Mouse (Mus musculus) spleen, adult 2 months (tissue): ENCODE measurements around the gene Rnf187.

Experiments used
- CTCF ChIP-seq: fragments of 200-500 bp; IDR thresholded peaks from 2 replicates; pipeline ENCODE4 v1.5.1; 2011; ENCODE audit warnings: mild to moderate bottlenecking, inconsistent platforms; ENCODE audit not compliant: insufficient read depth, insufficient read length, insufficient replicate concordance; ENCODE audit errors: extremely low read depth
- POLR2A ChIP-seq: fragments of 200-500 bp; IDR thresholded peaks from 2 replicates; pipeline ENCODE4 v1.6.1; 2011; ENCODE audit warnings: low read depth, low read length, inconsistent platforms

GRCm38 (mm10) chr11:58974414-58974813, 35.7 kb upstream of the Rnf187 start:
- no peak for TF ChIP-seq POLR2A
- no peak for TF ChIP-seq CTCF
